Mouse (Mus musculus): ENCODE data around the gene Necap2. TPM values are rescaled to one million over a fixed set of nuclear protein-coding genes. Genes with fewer than 3 reads are reported as not detected.

Necap2 gene
- polyA plus RNA-seq, 1 experiment: 60.3 TPM

GRCm38 (mm10) chr4:141020811-141021613, 57.1 kb downstream of the Necap2 start:
- 53% methylated on average over 14 of the region's 14 CpGs for WGBS
- H3K27ac ChIP-seq (ENCODE audit: insufficient read depth, low read depth, low read length): no peak overlapping the region

GRCm38 (mm10) chr4:141020220-141020619, 57.9 kb downstream of the Necap2 start:
- H3K27ac ChIP-seq (ENCODE audit: insufficient read depth, low read depth, low read length): no peak overlapping the region
- no peaks in the 10 kb centered on the region for H3K4me1 ChIP-seq (ENCODE audit: control insufficient read depth, insufficient read depth, low read length)
- DNase-seq: no peak
- WGBS: 89% methylated on average over 17 of the region's 17 CpGs
- peaks cover 2% of the 10 kb centered on the region; the same call in 1 of the 2 replicates for H3K36me3 ChIP-seq (ENCODE audit: control insufficient read depth, insufficient read depth, low read length)
- H3K27me3 ChIP-seq (replicated peaks; ENCODE audit: control insufficient read depth, insufficient read depth, low read length): no peaks in the 10 kb centered on the region
- TF ChIP-seq POLR2A (IDR thresholded peaks at IDR 0.05; ENCODE audit: low read depth, low read length) (no peak), CTCF (conservative IDR thresholded peaks at IDR 0.05; ENCODE audit: insufficient read depth, insufficient read length, low read depth, low read length) (no peak)
- no peak overlapping the region for H3K4me3 ChIP-seq (ENCODE audit: insufficient read depth, low read depth, low read length)

More at GRCm38 (mm10) chr4:141020811-141021613, 57.1 kb downstream of the Necap2 start:
- H3K36me3 ChIP-seq (ENCODE audit: control insufficient read depth, insufficient read depth, low read length): peaks cover 2% of the 10 kb centered on the region; the same call in 1 of the 2 replicates
- TF ChIP-seq CTCF (conservative IDR thresholded peaks at IDR 0.05; ENCODE audit: insufficient read depth, insufficient read length, low read depth, low read length): no peak
- no peak for TF ChIP-seq POLR2A (IDR thresholded peaks at IDR 0.05; ENCODE audit: low read depth, low read length)
- H3K4me3 ChIP-seq (ENCODE audit: insufficient read depth, low read depth, low read length): no peak overlapping the region
- H3K27me3 ChIP-seq (replicated peaks; ENCODE audit: control insufficient read depth, insufficient read depth, low read length): no peaks in the 10 kb centered on the region
- no peak for DNase-seq
- no peaks in the 10 kb centered on the region for H3K4me1 ChIP-seq (ENCODE audit: control insufficient read depth, insufficient read depth, low read length)

- peaks cover 2% of the 10 kb centered on the region; the same call in 1 of the 2 replicates for H3K36me3 ChIP-seq (ENCODE audit: control insufficient read depth, insufficient read depth, low read length)
Measured at GRCm38 (mm10) chr4:141017657-141018436, 60.3 kb downstream of the Necap2 start.

More at GRCm38 (mm10) chr4:141017657-141018436, 60.3 kb downstream of the Necap2 start:
- DNase-seq: no peak
- H3K4me3 ChIP-seq (ENCODE audit: insufficient read depth, low read depth, low read length): no peak overlapping the region
- H3K4me1 ChIP-seq (ENCODE audit: control insufficient read depth, insufficient read depth, low read length): no peaks in the 10 kb centered on the region
- H3K27ac ChIP-seq (ENCODE audit: insufficient read depth, low read depth, low read length): no peak overlapping the region
- H3K27me3 ChIP-seq (replicated peaks; ENCODE audit: control insufficient read depth, insufficient read depth, low read length): no peaks in the 10 kb centered on the region
- WGBS: 88% methylated on average over 29 of the region's 29 CpGs
- TF ChIP-seq POLR2A (IDR thresholded peaks at IDR 0.05; ENCODE audit: low read depth, low read length) (no peak), CTCF (conservative IDR thresholded peaks at IDR 0.05; ENCODE audit: insufficient read depth, insufficient read length, low read depth, low read length) (no peak)

Other genes with a start within 250 kb of the Necap2 start
- 0.13 and 0.23 TPM in 2 replicates for gene Padi1, start 232.6 kb downstream of the Necap2 start, polyA plus RNA-seq (2012; rRNA removed)
- gene Padi2, start 172.0 kb downstream of the Necap2 start, polyA plus RNA-seq (2012; rRNA removed): 4.9 and 5.1 TPM in 2 replicates
- gene Sdhb, start 117.2 kb downstream of the Necap2 start, polyA plus RNA-seq (2012; rRNA removed): 655 and 703 TPM in 2 replicates
- 46.3 and 56.0 TPM in 2 replicates for gene Atp13a2, start 91.5 kb downstream of the Necap2 start, polyA plus RNA-seq (2012; rRNA removed)
- 14.9 and 18.0 TPM in 2 replicates for gene Mfap2, start 67.9 kb downstream of the Necap2 start, polyA plus RNA-seq (2012; rRNA removed)
- 34.7 and 41.8 TPM in 2 replicates for gene Crocc, start 17.8 kb downstream of the Necap2 start, polyA plus RNA-seq (2012; rRNA removed)
- 0.03 and 0.26 TPM in 2 replicates for gene Spata21, start 10.0 kb upstream of the Necap2 start, polyA plus RNA-seq (2012; rRNA removed)
- gene Szrd1, start 61.4 kb upstream of the Necap2 start, polyA plus RNA-seq (2012; rRNA removed): 59.3 and 60.3 TPM in 2 replicates
- 11.7 and 13.0 TPM in 2 replicates for gene Fbxo42, start 69.6 kb upstream of the Necap2 start, polyA plus RNA-seq (2012; rRNA removed)
- 1.2 and 1.6 TPM in 2 replicates for gene Rsg1, start 135.6 kb upstream of the Necap2 start, polyA plus RNA-seq (2012; rRNA removed)
- gene Arhgef19, start 161.1 kb upstream of the Necap2 start, polyA plus RNA-seq (2012; rRNA removed): 4.9 and 5.1 TPM in 2 replicates
- 8.1 and 9.6 TPM in 2 replicates for gene Epha2, start 222.9 kb upstream of the Necap2 start, polyA plus RNA-seq (2012; rRNA removed)